Mouse (Mus musculus) CD4-positive naive resting alpha-beta T cell, adult 76 days (primary cell): Measurements from ENCODE around the gene Pkn3. TPM values are rescaled to one million over a fixed set of nuclear protein-coding genes. Genes with fewer than 3 reads are reported as not detected.

Source experiments
- total RNA-seq: library from RNA; stranded (reverse); gene quantifications from one replicate; pipeline ENCODE4 v1.2.4, GENCODE M21; 2023

Gene Pkn3
- total RNA-seq: 0.67 TPM

DNA sequence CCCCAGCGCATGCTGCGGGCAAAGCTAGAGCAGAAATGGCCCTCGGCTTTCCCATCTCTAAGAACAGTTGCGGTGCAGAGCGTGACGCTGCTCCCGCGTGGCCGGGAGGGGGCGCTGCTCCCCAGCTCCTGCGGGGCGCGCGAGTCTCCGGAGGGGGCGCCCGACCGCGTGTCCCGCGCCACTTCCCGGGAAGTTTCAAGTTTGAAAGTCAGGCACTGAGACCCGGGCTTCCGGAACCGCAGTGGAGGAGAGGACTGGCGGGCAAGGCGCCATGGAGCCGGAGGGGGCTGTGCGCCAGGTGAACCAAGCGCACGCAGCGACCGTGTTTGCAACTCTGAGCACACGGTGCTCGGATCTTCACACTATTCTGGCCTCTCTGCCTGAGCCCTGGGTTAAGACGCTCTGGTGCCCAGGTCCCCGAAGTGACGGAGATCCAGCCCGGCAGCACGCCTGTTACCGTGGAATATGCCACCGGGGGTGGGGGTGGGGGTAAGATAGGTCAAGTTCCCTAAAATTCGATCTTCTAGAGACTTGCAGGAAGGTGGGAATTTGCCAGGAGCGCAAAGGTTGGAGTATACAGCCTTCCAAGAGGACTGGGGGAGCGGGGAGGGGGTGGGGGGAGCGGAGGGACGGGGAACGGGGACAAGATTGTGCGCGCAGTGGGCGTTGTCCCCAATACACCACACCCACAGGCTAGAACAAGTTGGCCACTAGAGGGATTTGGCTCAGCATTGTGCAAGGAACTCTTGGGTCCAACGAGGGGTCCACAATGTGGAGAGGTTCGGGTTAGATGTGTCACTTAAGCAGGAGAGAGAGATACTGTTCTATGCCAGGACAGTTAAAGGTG lies at the start of gene Pkn3:
Pkn3 (plus strand) TSS at position 183 of the 847 bp plus-strand sequence.

GRCm38 (mm10) chr2:30048699-30049388 lies 28.6 kb upstream of the Pkn3 start, which contains the start of gene Wdr34:
TSS of gene Wdr34 (minus strand) at chr2:30048881.

DNA sequence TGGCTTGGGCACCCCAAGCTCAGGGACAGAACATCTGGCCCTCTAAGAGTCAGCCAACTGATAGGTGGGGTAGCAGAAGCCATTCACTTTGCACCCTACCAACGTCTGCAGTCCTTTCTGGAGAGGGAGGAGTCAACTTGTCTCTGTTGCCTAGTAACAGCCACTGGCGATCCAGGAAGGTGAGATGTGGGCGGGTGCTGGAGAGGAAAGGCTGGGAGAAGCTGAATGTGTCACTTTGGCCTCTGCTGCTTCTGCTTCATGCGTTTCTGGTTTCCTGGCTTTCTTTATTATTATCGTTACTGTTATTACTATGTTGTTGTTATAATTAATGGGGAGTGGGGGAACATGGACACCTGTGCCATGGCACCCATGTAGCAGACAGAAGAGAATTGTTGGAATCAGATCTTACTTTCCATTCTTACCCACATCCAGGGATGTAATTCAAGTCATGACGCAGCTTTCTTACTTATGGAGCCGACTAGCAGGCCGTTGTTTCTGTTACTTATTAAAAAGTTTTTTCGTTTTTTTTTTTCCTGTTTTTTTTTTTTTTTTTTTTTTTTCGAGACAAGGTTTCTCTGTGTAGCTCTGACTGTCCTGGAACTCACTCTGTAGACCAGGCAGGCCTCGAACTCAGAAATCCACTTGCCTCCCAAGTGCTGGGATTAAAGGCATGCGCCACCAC lies 20.1 kb upstream of the Pkn3 start, which contains the start of gene Set:
Set (plus strand) TSS at position 156 of the 682 bp plus-strand sequence.

GRCm38 (mm10) chr2:30093471-30094207 lies 16.2 kb downstream of the Pkn3 start, which contains the start of gene Zdhhc12:
TSS of gene Zdhhc12 (minus strand) at chr2:30093648.

DNA sequence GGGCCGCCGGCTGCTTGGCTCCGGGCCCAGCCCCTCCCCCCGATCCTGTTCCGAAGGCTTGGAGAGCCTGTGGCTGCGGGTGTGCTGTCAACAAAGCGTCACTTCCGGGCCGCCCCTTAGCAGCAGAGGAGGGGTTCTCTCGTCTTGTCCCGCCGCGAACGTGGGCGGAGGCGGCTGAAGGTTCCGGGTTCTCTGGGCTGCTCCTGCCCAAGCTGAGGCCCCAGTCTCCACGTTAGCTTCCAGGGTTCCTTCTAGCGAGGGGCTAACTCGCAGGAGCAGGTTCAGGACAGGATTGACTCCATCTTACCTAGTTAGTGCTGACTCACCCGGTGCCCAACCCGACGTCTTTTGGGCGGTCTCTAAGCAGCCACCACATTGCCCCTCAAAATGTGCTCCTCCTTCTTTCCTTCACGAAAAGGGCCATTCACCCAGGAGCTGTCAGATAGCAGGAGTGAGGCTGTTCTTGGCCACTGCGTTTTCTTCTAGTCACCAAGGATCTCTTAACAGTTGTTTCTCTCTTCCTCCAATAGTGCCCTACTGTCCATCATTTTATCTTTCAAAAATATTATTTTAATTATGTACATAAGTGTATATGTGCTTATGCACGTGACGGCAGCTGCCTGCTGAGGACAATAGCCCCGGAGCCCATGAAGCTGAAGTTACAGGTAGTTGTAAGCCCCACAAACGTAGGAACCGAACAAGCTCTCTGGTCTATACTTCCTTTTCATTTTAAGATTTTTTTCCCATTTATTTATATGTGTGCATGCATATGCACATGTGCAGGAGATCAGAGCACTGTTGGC lies 47.2 kb downstream of the Pkn3 start, which contains the start of gene Zer1:
Zer1 (minus strand) TSS at position 114 of the 803 bp plus-strand sequence.

DNA sequence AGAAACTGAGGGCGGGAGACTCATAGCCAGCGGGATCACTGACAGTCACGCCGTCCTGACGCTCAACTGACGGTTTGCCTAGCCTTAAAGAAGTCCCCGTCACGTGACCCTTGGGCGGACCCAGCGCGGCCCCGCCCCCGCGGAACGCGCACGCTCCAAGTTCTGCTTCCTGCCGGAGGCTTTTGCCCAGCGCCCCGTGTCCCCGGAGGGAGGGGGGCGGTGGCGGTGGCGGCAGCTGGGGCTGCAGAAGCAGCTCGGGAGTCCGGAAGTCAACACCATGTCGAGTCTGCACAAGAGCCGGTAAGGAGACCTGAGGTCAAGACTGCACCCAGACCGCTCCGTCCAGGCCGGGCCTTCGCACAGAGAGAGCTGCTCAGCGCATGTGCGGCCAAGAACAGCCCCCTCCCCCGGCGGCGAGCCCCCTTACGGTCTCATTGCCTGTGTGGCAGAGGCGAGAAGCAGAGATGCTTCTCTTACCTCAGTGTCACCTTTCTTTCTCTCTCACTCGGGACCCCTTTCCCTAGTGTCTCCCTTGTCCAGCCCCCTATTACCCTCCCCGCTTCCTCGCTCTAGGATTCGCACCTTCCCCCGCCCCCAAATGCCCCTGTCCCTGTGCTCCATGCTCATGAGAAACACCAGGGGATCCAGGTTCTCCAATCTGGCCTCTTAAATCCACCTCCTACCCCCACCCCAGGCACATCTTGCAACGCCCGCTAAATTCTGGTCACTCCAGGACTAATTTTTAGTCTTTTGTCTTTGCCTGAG lies 56.3 kb downstream of the Pkn3 start, which contains the start of gene Tbc1d13:
Tbc1d13 (plus strand) TSS at position 134 of the 765 bp plus-strand sequence.

Other genes with a start within 250 kb of the Pkn3 start
- 2.2 TPM for gene Cercam, start 208.5 kb upstream of the Pkn3 start, total RNA-seq
- 82.2 TPM for gene Odf2, start 188.5 kb upstream of the Pkn3 start, total RNA-seq
- gene Gle1, start 142.3 kb upstream of the Pkn3 start, total RNA-seq: 78.1 TPM
- gene Sptan1, start 112.1 kb upstream of the Pkn3 start, total RNA-seq: 284 TPM
- gene Wdr34, start 28.8 kb upstream of the Pkn3 start, total RNA-seq: 0.73 TPM
- 207 TPM for gene Set, start 20.3 kb upstream of the Pkn3 start, total RNA-seq
- gene Zdhhc12, start 16.0 kb downstream of the Pkn3 start, total RNA-seq: 10.0 TPM
- 81.2 TPM for gene Zer1, start 46.9 kb downstream of the Pkn3 start, total RNA-seq
- 30.3 TPM for gene Tbc1d13, start 56.1 kb downstream of the Pkn3 start, total RNA-seq
- gene Endog, start 93.8 kb downstream of the Pkn3 start, total RNA-seq: 13.2 TPM
- gene Spout1, start 100.8 kb downstream of the Pkn3 start, total RNA-seq: 19.0 TPM
- gene Kyat1, start 128.2 kb downstream of the Pkn3 start, total RNA-seq: 12.2 TPM
- gene Lrrc8a, start 160.0 kb downstream of the Pkn3 start, total RNA-seq: 64.4 TPM
- gene Gm28035, start 162.9 kb downstream of the Pkn3 start, total RNA-seq: 6.5 TPM
- gene Phyhd1, start 188.5 kb downstream of the Pkn3 start, total RNA-seq: 11.6 TPM
- gene Gm28038, start 203.4 kb downstream of the Pkn3 start, total RNA-seq: not detected
- 9.9 TPM for gene Dolk, start 208.7 kb downstream of the Pkn3 start, total RNA-seq
- 48.7 TPM for gene Nup188, start 208.7 kb downstream of the Pkn3 start, total RNA-seq